Mouse (Mus musculus) activated CD4-positive, CD25-positive, alpha-beta regulatory T cell, adult 4 months (primary cell): ENCODE measurements around the gene Mdfic. TPM values are rescaled to one million over a fixed set of nuclear protein-coding genes. Genes with fewer than 3 reads are reported as not detected.
"Not testable (repeated sequence)": the region's sequence is repeated elsewhere in the genome, so short reads cannot be mapped to it uniquely, and the experiment has no call there.

ENCODE experiments used
- ATAC-seq: one replicate; pipeline ENCODE4 v1.8.0; 2017
- polyA plus RNA-seq, 2 experiments: library from polyadenylated mRNA; unstranded; fragments of 100-300 nt; shearing (Covaris generic); gene quantifications; one replicate each; pipeline ENCODE4 v1.2.1; 2017

Mdfic gene
- polyA plus RNA-seq: 10 to 100 TPM; 16.2 to 20.8 TPM

DNA sequence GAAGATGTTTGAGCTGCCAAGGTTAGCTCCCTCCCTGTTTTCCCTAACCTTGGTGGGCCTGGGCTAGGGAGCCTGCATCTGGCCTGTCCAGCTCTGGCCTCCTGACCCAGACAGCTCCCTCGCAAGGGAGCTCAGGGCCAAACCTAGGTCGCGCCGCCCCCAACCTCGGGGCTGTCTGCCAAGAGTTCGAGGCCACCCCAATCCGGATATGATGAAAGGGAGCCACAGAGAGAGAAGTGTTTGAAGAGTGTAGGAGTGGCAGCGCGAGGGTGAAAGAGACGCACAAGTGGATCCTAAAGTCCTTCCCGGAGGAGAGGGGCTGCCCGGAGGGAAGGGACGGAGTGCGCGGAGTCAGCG, at the start of gene Mdfic:
Gene Mdfic, plus strand, starts transcription at position 201 of the 357 bp plus-strand sequence.
- peak; percentile 50 for ATAC-seq

DNA sequence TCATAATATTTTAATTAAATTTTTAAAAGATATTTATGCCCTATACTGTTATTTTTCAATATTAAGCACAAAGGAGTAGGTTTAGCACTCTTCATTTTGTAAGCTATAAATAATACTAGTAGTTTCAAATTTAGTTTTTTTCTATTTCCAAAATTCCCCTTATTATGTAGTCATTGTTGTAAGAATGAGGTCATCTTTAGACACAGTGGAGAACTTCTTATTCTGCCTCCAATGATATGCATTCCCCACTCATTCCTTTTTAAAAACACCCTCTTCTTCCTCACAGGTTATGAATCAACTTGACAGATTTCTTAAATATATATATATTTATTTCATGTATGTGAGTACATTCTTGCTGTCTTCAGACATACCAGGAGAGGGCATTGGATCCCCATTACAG, 49.1 kb upstream of the Mdfic start:
- peak; percentile 58 for ATAC-seq

DNA sequence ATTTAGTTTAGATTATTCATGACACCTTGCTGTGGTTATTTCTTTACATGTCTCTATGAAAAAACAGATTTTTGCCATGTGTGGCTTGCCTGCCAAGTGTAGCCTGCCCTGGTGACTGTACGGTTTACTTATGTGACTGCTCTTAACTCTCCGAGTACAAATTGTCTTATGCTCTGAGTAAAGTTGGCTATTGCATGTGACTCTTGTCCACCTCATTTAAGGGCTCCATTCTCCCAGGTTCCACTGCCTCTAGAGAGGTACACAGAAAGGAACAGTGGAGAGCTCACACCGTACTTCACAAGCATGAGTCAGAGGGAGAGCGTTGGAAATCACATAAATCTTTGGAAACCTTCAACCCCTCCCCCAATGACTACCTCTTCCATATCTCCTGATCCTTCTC, 10.4 kb upstream of the Mdfic start:
- ATAC-seq: no peak

DNA sequence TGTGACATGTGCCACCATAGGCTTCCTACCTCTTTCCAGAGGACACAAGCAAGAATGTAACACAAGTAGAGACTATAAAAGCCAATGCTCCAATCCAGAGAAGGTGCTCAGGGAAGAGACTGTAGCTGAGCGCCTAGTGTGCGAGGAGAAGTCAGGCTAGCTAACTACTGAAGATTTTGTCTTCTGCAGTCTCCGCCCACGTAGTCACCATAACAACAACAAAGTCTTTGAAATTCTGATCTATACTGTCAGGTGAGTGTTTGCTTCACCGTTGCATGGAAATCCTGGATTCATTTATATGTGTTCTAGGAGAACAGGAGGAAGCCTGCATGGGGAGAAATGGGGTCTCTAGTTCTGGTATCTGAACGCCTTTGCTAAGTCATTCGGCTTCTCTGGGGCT, 9.8 kb upstream of the Mdfic start:
- peak; percentile 62 for ATAC-seq

DNA sequence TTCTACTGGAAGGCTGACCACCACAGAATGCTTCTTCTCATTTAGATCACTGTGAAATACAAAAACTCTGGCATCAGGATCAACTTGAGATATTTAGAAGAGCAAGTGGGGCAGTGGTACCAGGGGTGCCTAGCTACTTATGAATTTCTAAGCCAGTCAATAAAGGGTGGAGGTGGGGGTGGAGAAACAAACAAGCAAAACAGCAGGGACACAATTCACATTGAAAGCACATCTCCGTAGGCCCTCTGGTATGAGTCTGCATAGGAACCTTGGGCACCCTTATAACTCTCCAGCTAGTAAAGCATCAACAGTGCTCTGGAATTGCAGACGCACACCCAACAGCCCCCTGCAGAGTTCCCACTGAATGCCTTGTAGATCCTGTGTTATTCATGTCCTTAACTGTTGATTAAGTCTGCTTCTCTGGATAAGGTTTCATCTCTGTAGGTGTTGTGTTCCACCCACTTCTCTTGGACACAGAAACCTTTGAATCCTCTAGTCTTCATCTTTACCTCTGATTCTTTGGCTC, 7.5 kb upstream of the Mdfic start:
- no peak for ATAC-seq

DNA sequence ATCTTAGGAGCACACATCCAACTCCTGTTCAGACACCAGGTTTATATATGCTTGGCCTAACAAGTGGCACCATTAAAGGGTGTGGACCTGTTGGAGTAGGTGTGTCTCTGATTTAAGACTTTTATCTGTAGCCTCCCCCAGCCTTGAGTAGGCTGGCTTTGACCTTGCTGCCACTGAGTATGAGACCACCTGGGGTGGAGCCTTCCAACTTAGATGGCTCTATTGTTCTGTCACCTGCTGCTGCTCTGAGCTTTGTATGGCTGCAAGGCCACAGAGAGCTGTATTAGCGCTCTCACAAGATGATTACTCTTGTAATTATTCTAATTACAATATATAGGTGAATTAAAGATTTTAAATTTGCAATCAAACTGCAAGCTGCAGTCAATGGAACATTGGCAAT, 6.4 kb upstream of the Mdfic start:
- not testable (repeated sequence) for ATAC-seq

DNA sequence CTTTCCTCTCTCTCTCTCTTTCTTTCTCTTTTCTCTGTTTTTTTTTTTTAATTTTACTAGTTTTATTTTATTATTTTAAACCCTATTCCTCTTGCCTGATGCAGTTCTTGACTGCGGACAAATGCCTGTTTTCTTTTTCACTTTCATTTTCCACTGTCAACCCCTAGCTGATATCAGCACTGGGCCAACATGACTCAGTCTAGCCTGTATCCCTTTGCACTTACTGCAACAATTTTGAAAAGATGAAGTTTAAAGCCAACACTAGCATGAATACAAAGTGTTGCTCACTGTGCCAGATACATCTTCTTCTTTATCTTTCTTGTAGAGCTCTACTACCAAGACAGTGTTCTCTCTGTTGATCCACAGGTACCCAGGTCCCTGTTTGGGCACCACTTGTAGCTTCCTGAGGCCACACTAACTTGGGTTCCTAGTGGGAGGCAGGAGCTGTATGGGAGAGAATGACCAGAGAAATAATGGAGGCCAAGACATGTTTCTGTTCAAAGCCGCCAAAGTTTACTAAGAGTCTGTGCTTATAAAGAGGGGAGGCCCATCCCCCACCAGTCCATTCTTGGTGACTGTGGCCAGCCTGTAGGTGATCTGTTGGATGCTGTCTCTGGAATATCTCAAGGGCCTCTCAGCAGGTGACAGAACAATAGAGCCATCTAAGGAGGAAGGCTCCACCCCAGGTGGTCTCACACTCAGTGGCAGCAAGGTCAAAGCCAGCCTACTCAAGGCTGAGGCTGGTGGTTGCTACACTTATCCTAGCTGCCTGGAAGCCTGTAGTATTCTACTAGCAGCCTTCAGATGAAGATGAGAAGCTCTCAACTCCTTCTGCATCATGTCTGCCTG, 5.2 kb upstream of the Mdfic start:
- peak; percentile 44 for ATAC-seq

DNA sequence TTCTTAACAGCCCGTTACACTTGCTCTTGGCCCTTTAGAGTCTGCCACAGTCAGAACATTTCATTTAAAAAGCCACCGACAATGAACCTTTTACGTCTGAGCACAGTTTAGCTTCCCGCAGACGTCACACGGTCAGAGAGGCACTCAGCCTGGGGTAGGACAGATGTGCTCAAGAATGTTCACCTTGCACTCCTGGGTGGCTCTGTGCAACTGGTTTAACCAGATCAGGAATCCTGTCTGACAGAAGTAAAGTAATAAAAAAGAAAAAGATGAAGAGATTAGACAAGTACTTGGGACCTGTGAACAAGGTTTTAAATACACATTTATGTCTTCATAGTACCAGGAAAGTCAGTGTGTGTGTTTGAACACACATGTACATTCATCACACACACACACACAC, 542 bp upstream of the Mdfic start:
- no peak for ATAC-seq

DNA sequence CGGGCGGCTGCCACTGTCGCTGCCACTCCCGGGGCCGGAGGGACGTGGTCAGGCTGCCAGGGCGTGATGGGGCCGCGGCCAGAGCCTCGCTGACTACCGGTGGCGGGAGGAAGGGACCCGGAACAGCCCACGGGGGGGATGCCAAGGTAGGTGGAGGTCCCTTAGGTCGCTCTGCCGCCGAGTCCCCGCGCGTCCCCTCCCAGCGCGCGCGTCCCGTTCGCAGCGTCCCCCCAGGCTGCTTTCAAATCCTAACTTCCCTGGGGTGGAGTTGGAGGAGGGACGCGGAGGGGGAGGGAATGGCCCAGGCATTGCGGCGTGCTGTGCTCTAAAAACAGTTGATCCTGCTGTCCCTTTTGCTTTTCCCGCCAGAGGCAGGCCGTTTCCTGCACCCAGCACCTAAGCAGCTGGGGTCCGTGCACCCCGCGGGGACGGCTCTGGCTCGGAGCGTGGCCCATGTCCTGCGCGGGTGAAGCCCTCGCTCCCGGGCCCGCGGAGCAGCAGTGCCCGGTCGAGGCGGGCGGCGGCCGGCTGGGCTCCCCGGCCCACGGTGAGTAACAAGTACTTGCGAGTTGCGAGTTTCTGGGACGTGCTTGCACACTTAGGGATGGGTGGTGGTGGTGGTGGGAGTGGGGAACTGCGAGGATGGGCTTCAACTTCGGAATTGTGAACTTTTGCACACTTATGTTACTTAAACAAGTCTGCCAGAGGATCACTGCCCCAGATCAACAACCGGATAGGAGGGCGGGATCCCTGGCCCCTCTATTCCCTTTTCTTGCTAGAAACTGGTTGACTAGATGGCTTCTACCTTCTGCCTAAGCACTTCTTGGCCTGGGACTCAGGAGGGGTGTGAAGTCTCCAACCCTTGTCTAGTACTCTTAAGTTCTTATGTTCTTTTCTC, 606 bp downstream of the Mdfic start:
- ATAC-seq: peak; percentile 44

DNA sequence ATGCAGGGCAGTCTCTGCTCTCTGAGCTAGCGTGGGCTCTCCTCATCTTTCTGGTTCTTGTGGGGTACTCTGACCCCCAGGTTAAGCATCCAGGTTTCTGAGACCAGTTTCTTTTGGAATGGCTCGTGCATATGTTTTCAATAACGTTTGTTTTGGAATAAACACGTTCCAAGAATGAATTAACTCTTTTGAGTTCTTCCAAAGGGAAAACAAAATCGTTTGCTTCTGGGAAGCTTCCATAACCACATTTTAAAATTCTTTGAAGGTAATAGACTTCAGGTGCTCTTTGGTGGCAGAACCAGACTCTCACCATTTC, 1.2 kb downstream of the Mdfic start:
- no peak for ATAC-seq

DNA sequence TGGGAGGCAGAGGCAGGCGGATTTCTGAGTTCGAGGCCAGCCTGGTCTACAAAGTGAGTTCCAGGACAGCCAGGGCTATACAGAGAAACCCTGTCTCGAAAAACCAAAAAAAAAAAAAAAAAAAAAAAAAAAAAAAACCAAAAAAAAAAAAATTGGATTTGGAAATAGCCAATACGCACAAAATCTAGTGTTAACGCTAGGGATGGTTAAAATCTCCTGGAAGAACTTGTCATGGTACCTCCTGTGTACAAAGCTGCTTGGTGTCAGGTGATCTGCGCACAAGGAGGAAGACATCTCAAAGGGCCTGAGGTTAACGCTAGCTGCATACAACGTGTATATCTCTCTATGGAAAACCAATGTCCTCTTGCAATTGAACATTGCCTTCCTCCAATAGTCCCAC, 2.2 kb downstream of the Mdfic start:
- ATAC-seq: not testable (repeated sequence)

DNA sequence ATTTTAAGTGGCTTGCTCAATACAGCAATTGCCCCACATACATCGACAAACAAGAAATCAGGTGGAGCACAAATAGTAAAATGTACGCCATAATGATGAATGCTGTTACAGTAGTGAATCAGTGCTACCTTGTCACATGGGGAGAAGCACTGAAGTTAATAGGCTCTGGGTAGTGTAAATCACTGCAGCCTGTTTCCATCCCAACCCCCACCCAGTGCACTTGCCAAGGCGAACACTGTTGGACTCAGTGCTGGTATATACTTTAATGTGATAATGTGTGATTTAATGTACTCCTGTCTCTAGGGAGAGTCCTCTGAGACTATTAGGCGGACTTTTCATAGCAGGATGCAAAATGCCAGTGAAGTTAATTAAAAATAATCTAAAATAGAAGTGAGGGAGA, 3.8 kb downstream of the Mdfic start:
- no peak for ATAC-seq

DNA sequence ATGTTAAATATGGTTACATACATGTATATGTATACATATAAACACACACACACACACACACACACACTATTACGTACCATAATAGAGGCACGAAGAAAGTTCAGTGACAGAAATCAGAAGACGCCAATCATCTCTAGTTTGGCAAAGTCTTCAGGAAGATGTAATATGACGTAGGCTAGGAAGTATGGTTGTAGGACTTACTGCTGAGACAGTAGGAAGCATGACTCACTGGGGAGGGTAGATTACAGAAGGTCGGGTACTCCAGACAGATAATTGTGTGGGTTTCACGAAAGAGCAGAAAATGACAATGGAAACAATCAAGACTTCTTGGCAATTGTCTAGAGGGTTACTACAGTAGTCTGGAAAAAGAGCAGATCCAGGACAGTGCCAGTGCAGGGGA, 6.0 kb downstream of the Mdfic start:
- ATAC-seq: peak; percentile 52

DNA sequence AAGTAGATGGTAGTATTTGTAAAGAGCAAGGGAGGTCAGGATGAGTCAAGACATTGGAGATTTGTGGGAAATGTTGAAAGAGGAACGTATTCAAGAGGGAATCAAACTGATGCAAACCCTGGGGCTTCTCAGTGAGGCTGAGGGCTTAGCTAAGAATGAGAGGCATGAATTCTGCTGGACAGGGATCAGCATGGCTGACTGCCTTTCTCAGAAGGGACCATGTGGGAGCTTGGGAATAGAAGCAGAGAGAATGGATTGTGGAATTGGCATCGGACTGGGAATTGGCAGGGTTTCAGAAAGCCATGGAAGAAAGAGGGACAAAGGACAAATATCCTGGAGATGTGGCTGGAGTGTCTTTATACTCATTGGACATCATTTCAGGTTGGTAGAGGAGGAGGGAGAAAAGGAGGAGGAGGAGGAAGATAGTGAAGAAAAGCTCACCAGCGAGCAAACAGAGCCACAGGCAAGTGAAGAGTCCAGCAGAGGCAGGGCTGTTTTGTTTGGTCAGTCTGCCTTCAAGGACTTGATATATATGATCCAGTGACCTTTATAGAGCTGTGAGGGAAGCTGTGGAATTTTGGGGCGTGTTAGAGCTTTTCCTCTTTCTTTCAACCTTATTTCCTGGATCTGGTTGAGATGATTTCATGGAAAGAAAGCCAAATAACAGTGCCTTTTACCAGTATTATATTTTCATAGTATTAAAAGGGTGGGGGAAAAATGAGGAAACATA, 7.4 kb downstream of the Mdfic start:
- no peak for ATAC-seq

DNA sequence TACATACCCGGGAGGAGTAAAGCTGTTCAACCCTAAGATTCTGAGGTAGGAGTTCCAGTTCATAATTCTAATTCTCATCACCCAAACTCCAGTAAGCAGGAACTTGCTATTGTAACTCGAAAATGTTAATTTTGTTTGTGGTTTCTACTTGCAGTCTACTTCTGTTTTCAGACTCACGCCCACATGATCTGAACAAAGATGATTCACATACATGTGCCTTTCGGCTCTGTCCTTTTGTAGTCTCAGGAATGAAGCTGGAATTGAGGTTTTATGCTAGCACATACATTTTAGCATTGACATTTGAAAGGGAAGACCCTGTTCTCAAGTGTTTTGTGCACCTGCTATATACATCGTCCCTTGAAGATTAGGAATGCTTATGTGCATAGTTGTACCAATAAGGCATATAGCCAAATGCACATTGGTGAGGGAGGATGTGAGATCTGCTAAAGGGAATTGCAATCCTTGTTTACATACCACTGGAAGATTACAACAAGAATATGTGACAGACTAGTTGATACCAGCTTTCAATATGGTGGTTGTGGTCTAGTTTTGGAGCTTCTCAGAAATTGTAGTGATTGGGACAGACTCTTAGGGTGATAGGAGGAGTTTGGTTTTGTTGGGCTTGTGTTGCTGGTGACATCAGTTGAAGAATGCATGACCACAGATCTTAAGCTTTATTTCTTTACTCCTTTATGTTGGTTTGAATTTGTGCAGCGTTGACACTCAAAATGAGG, 8.6 kb downstream of the Mdfic start:
- ATAC-seq: peak; percentile 78

DNA sequence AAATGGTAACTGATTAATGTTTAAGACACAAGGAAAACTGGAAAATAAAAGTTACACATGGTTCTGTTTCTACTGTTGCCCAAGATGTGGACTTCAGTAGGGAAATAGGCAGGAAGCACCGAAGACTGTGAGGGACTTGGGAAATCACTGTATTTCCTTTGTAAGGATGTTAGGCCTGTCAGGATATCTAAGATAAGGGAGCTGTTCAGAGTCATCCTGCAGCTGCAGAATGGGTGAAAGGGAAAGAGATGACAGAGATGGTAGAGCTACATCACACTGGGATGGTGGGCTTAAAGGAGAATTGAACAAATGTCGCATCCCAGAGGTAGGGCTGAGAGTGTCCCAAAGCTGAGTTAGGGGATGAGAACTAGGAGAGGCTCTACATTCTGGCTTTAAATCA, 9.8 kb downstream of the Mdfic start:
- ATAC-seq: no peak

DNA sequence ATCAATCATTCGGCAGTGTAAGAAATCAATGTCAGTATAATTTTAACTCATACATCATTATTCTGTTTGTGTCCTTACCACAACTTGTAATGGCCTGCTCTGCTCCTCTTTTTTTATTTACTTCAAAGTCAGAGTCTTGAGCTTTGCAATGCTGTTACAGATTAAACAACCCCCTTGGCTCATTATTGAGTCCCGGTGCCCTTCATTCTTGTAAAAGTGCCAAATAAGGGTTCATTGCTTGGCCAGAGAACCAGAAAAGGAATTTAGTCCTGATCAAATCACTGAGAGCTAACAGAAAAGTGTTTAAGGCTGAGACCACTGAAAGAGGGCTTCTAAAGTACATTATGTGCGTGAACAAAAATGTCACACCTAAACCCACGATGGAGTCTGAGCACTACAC, 10.2 kb downstream of the Mdfic start:
- no peak for ATAC-seq

DNA sequence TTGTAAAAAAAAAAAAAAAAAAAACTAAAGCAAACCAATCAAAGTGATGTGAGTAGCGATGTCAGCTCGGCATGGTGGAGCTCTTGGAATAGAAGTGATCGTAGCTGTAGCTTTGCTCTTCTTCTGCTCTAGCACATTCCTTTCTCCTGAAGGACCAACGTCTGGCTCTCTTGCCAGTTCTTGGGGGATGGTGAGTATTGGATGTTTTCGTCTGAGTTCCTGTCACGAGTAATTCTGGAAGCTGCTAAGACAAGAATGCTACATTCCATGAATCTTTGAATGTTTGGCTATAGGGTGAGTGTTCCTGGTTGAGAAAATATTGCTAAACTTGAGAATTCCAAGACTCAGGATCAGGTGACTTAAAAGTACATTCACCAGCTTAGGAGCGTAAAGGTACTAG, 11.0 kb downstream of the Mdfic start:
- ATAC-seq: no peak

DNA sequence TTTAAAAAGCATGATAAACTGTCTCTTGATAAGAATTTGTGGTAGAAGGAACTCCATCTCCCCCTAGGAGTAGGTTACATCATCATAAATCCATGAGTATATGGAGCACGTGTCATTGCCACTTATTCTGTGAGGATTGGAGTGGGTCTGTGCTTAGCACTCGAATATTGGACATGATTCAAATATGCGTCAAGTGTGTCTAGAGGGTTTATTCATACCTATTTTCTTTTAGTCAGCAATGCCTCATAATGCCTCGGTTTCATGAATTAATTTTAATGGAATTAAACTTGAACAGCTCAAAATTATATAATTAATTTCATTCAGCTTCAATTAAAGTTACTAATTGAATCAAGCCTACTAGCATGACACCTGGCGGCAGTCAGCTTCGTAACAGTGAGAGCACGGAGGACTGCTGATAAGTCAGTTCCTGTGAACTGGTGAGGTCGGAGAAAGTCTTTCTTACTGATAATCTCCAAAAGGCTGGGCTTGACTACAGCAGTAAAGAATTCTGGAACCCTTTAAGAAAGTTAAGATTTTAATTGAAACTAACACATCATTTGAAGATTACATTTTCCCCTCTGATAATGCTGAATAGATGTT, 17.0 kb downstream of the Mdfic start:
- no peak for ATAC-seq

DNA sequence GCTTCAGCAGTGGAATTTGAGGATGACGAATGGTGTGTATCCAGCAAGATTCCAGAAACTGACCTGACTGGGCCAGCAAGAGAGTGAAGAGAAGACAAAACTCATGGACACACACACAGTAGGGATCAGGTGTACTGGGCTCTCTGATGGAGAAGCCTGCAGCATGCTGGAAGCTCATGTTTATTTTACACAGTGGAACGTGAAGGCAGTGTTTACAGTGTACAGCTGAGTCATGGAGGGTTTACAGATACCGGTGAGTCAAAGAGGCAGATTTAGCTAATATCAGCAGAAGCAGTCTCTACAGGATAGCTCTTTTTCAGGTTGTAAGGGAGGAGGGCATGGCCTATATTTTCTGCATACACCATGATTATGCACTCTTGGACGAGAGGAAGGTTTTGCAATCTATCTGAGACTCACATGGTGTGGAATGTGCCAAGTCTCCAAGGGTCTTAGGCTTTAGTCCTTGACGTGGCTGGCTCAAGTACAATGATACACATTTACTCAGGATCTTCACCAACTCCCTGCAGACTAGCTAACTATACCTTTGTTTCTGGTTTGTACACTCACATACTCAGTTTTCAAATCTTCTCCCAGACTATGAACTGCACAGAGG, 18.0 kb downstream of the Mdfic start:
- no peak for ATAC-seq

DNA sequence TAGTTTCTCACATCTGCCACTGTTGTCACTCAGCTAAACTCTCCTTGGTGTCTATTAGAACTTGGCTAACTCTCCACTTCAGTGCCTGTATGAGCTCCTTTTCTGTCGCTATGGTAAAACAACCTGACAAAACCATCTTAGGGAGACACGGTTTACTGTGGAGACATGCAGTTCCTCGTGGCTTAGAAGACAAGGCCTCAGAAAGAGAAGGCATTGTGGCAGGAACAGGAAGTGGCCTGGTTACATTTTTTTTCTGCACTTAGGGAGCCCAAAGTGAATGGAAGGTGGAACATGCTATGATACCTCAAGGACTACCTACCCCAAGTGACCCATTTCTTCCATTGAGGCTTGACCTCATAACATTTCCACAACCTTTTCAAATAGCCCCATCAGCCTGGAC, 18.7 kb downstream of the Mdfic start:
- ATAC-seq: peak; percentile 87
